20 mouse cellular contexts compared by ENCODE assay signal in the genomic region with DNA sequence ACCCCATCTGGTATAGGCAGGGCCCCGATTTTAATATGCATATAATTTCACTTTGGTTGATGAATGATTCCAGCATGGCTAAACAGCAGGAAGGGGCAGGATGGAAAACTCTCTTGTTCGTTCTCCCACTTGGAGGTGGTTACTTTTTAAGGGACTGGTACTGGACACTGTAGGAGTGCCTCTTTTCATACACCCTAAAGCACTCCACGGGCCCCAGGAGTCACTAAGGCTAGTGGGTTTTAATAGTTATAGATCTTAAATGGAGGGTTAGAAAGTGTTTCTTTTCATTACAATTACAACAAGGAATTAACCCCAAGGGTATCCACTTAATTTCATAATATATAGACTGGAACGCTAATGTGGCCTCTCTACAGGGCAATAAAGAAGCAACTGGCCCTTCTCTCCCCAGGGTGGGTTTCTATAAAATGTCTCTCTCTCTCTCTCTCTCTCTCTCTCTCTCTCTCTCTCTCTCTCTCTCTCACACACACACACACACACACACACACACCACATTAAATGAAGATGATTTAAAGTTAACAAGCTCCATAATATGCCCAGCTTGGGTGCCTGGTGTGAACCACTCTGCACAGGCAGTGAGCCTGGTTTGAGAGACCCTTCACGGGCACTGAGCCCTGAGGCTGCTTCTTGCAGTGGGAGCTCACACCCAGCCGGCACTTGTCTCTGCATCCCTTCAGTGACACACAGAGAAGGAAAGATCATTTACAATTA.
DNase-seq lines count a peak whose midpoint lies in the region; ATAC-seq lines count a peak whose summit lies in the region.
"Had no signal": no experiment of that assay in that cellular context is flagged by ENCODE, and none has a peak within 500 bp of the region (broad histone marks: within the 10 kb centered on the region; RNA-seq: fewer than 3 reads in every experiment).

No protein-coding gene starts in this region.

- no peak for DNase-seq in hindbrain, embryonic 14.5 days (ENCODE audit: low spot score)
- no peak for DNase-seq in hindbrain, embryonic 11.5 days (ENCODE audit: low spot score)
- DNase-seq in midbrain, embryonic 11.5 days (ENCODE audit: low spot score, missing footprints): no peak
- DNase-seq in midbrain, embryonic 10.5 days (ENCODE audit: low spot score): no peak
- no peak for DNase-seq in lung, postnatal 10 days
- DNase-seq: cerebellum, adult 11 months; cerebellum, adult 9-10 months; cerebellum, postnatal 36 days; right cerebral cortex, postnatal 4 days had no signal

- H3K4me2 ChIP-seq in hindbrain, embryonic 14.5 days (replicated peaks): no peak overlapping the region
- no peak overlapping the region for H3K4me2 ChIP-seq in hindbrain, embryonic 11.5 days (replicated peaks; ENCODE audit: low read depth, low read length)
- H3K4me2 ChIP-seq in midbrain, embryonic 11.5 days: no peak overlapping the region
- no peak overlapping the region for H3K4me2 ChIP-seq in neural tube, embryonic 14.5 days (ENCODE audit: low read depth, low read length)
- H3K4me2 ChIP-seq: embryonic facial prominence, embryonic 13.5 days; heart, embryonic 11.5 days; kidney, embryonic 15.5 days; liver, embryonic 11.5 days had no signal

- H3K4me3 ChIP-seq in hindbrain, embryonic 14.5 days (replicated peaks; ENCODE audit: low read length): no peak overlapping the region
- no peak overlapping the region for H3K4me3 ChIP-seq in hindbrain, embryonic 11.5 days (ENCODE audit: low read depth, low read length)
- no peak overlapping the region for H3K4me3 ChIP-seq in midbrain, embryonic 11.5 days (ENCODE audit: low read depth, low read length)
- no peak overlapping the region for H3K4me3 ChIP-seq in midbrain, embryonic 10.5 days
- no peak overlapping the region for H3K4me3 ChIP-seq in neural tube, embryonic 14.5 days (ENCODE audit: low read depth, low read length)
- H3K4me3 ChIP-seq: embryonic facial prominence, embryonic 13.5 days; kidney, embryonic 15.5 days had no signal

- no peak overlapping the region for H3K9ac ChIP-seq in hindbrain, embryonic 14.5 days
- H3K9ac ChIP-seq in hindbrain, embryonic 11.5 days (ENCODE audit: low read depth, low read length): no peak overlapping the region
- no peak overlapping the region for H3K9ac ChIP-seq in midbrain, embryonic 11.5 days (ENCODE audit: low read length)
- H3K9ac ChIP-seq in neural tube, embryonic 14.5 days (replicated peaks; ENCODE audit: low read depth, low read length): no peak overlapping the region
- H3K9ac ChIP-seq: embryonic facial prominence, embryonic 13.5 days; forebrain, postnatal 0 days; kidney, embryonic 15.5 days; liver, postnatal 0 days had no signal

- ATAC-seq in hindbrain, embryonic 14.5 days (ENCODE audit: low FRiP score): peak; percentile 62
- ATAC-seq in hindbrain, embryonic 11.5 days (ENCODE audit: low FRiP score): no peak
- peak; percentile 9; the same call in 1 of the 2 replicates for ATAC-seq in midbrain, embryonic 11.5 days (ENCODE audit: low FRiP score)
- peak; percentile 8; the same call in 1 of the 2 replicates for ATAC-seq in granulocyte monocyte progenitor cell, adult 5-6 weeks (replicated peaks; ENCODE audit: poor library complexity, severe bottlenecking)
- peak; percentile 81 for ATAC-seq in neural tube, embryonic 14.5 days (ENCODE audit: low read depth)
- ATAC-seq: CD4-positive, CD25-positive, alpha-beta regulatory T cell, adult 4 months; forebrain, postnatal 0 days; intestine, postnatal 0 days had no signal

- H3K27me3 ChIP-seq in hindbrain, embryonic 14.5 days (ENCODE audit: control insufficient read depth, insufficient read depth, low read length): no peaks in the 10 kb centered on the region
- no peaks in the 10 kb centered on the region for H3K27me3 ChIP-seq in hindbrain, embryonic 11.5 days (ENCODE audit: control insufficient read depth, insufficient read depth, low read length)
- H3K27me3 ChIP-seq in midbrain, embryonic 11.5 days (ENCODE audit: control insufficient read depth, insufficient read depth, low read length): no peaks in the 10 kb centered on the region
- no peaks in the 10 kb centered on the region for H3K27me3 ChIP-seq in midbrain, embryonic 10.5 days (ENCODE audit: low read depth, poor library complexity, severe bottlenecking)
- no peaks in the 10 kb centered on the region for H3K27me3 ChIP-seq in neural tube, embryonic 14.5 days (ENCODE audit: control insufficient read depth, insufficient read depth, low read length)
- H3K27me3 ChIP-seq: embryonic facial prominence, embryonic 13.5 days; kidney, embryonic 15.5 days had no signal

- H3K36me3 ChIP-seq in hindbrain, embryonic 14.5 days (replicated peaks; ENCODE audit: control insufficient read depth, insufficient read depth): no peaks in the 10 kb centered on the region
- H3K36me3 ChIP-seq in hindbrain, embryonic 11.5 days (ENCODE audit: control insufficient read depth, insufficient read depth, low read length): no peaks in the 10 kb centered on the region
- H3K36me3 ChIP-seq in midbrain, embryonic 11.5 days (ENCODE audit: control insufficient read depth, insufficient read depth, low read length): no peaks in the 10 kb centered on the region
- no peaks in the 10 kb centered on the region for H3K36me3 ChIP-seq in midbrain, embryonic 10.5 days
- no peaks in the 10 kb centered on the region for H3K36me3 ChIP-seq in neural tube, embryonic 14.5 days (ENCODE audit: control insufficient read depth, insufficient read depth, low read length)
- H3K36me3 ChIP-seq: embryonic facial prominence, embryonic 13.5 days; kidney, embryonic 15.5 days had no signal

- 69% methylated on average over 6 of the region's 6 CpGs for WGBS in hindbrain, embryonic 14.5 days
- 76% methylated on average over 6 of the region's 6 CpGs for WGBS in hindbrain, embryonic 11.5 days
- WGBS in midbrain, embryonic 11.5 days: 83% methylated on average over 6 of the region's 6 CpGs
- WGBS in midbrain, embryonic 10.5 days: 84% methylated on average over 6 of the region's 6 CpGs
- WGBS in neural tube, embryonic 14.5 days: 51% methylated on average over 6 of the region's 6 CpGs

- H3K27ac ChIP-seq in hindbrain, embryonic 14.5 days: no peak overlapping the region
- no peak overlapping the region for H3K27ac ChIP-seq in hindbrain, embryonic 11.5 days (ENCODE audit: low read depth, low read length)
- no peak overlapping the region for H3K27ac ChIP-seq in midbrain, embryonic 11.5 days (ENCODE audit: low read depth, low read length)
- no peak overlapping the region for H3K27ac ChIP-seq in midbrain, embryonic 10.5 days (replicated peaks)
- H3K27ac ChIP-seq in neural tube, embryonic 14.5 days (ENCODE audit: low read depth, low read length): no peak overlapping the region
- H3K27ac ChIP-seq: embryonic facial prominence, embryonic 13.5 days; stomach, postnatal 0 days had no signal

- peaks cover 10% of the 10 kb centered on the region; the same call in 1 of the 2 replicates for H3K4me1 ChIP-seq in hindbrain, embryonic 14.5 days (replicated peaks; ENCODE audit: control insufficient read depth, insufficient read depth, low read length)
- H3K4me1 ChIP-seq in hindbrain, embryonic 11.5 days (replicated peaks; ENCODE audit: control insufficient read depth, insufficient read depth, low read length): no peaks in the 10 kb centered on the region
- no peaks in the 10 kb centered on the region; the same call in 1 of the 2 replicates for H3K4me1 ChIP-seq in midbrain, embryonic 11.5 days (ENCODE audit: control insufficient read depth, insufficient read depth, low read length)
- H3K4me1 ChIP-seq in midbrain, embryonic 10.5 days: peaks cover 24% of the 10 kb centered on the region
- H3K4me1 ChIP-seq in neural tube, embryonic 14.5 days (ENCODE audit: control insufficient read depth, insufficient read depth, low read length): peaks cover 5% of the 10 kb centered on the region; the same call in 1 of the 2 replicates

- H3K9me3 ChIP-seq in hindbrain, embryonic 14.5 days (ENCODE audit: control insufficient read depth, low read length): 0 out of 2 replicates have a peak, but pooled peaks cover 3% of the 10 kb centered on the region
- H3K9me3 ChIP-seq in hindbrain, embryonic 11.5 days (ENCODE audit: control insufficient read depth, low read length): no peaks in the 10 kb centered on the region
- no peaks in the 10 kb centered on the region for H3K9me3 ChIP-seq in midbrain, embryonic 11.5 days (ENCODE audit: control insufficient read depth, low read length)
- H3K9me3 ChIP-seq in midbrain, embryonic 10.5 days (replicated peaks): peaks cover 6% of the 10 kb centered on the region; the same call in 1 of the 2 replicates
- H3K9me3 ChIP-seq in neural tube, embryonic 14.5 days (ENCODE audit: control insufficient read depth, low read length): no peaks in the 10 kb centered on the region
- H3K9me3 ChIP-seq: embryonic facial prominence, embryonic 13.5 days; kidney, embryonic 15.5 days had no signal
